Comparison of ENCODE assay signal across 23 mouse cellular contexts in genomic region chr7:117134869-117135268, GRCm38 (mm10).
DNase-seq lines count a peak whose midpoint lies in the region; ATAC-seq and TF ChIP-seq lines count a peak whose summit lies in the region.
"Had no signal": no experiment of that assay in that cellular context is flagged by ENCODE, and none has a peak within 500 bp of the region (broad histone marks: within the 10 kb centered on the region; RNA-seq: fewer than 3 reads in every experiment).

No protein-coding gene starts in this region.

- no peaks in the 10 kb centered on the region for H3K36me3 ChIP-seq in forebrain, embryonic 14.5 days (ENCODE audit: control insufficient read depth, insufficient read depth, low read length)
- H3K36me3 ChIP-seq in forebrain, embryonic 11.5 days (ENCODE audit: control insufficient read depth, insufficient read depth, low read length): no peaks in the 10 kb centered on the region
- H3K36me3 ChIP-seq in forebrain, postnatal 0 days (ENCODE audit: insufficient read depth): no peaks in the 10 kb centered on the region
- no peaks in the 10 kb centered on the region for H3K36me3 ChIP-seq in forebrain, embryonic 10.5 days (replicated peaks)
- H3K36me3 ChIP-seq in CH12.LX (replicated peaks in 1 of 2; ENCODE audit: control insufficient read depth in 1 of 2, insufficient read depth in 1 of 2, low read length in 1 of 2) (no peaks in the 10 kb centered on the region), ES-E14 (ENCODE audit: control insufficient read depth, insufficient read depth, low read length, poor library complexity, severe bottlenecking) (no peaks in the 10 kb centered on the region)
- no peaks in the 10 kb centered on the region for H3K36me3 ChIP-seq in midbrain, embryonic 10.5 days
- H3K36me3 ChIP-seq: G1E had no signal

- in situ Hi-C loops in CH12.LX (cut with MboI; ENCODE audit: low pct_ligation_motif_present, low pct_unique_long_range_greater_than_20kb, low sequenced_read_pairs): no loop called here
- in situ Hi-C loops in ES-E14 (cut with MboI; ENCODE audit: low sequenced_read_pairs in 2 of 2, unreplicated experiment in 2 of 2): no loop called here

- no peak for TF ChIP-seq EP300 in CH12.LX (IDR thresholded peaks at IDR 0.05; ENCODE audit: low read length)

- ATAC-seq in forebrain, embryonic 14.5 days: no peak
- ATAC-seq in forebrain, embryonic 11.5 days (replicated peaks; ENCODE audit: low FRiP score): no peak
- no peak for ATAC-seq in forebrain, postnatal 0 days
- ATAC-seq: activated CD4-positive, CD25-positive, alpha-beta regulatory T cell, adult 4 months; CD4-positive, CD25-positive, alpha-beta regulatory T cell, adult 4 months; Patski had no signal

- H3K9ac ChIP-seq in forebrain, embryonic 14.5 days (ENCODE audit: low read length): no peak overlapping the region
- H3K9ac ChIP-seq in forebrain, embryonic 11.5 days (ENCODE audit: low read length): no peak overlapping the region
- H3K9ac ChIP-seq in forebrain, postnatal 0 days: no peak overlapping the region
- H3K9ac ChIP-seq in CH12.LX (ENCODE audit: insufficient read depth, low read depth): no peak overlapping the region
- H3K9ac ChIP-seq in ES-E14 (ENCODE audit: insufficient read depth, low read depth, low read length, poor library complexity, severe bottlenecking): no peak overlapping the region

- peaks cover 13% of the 10 kb centered on the region for H3K4me1 ChIP-seq in forebrain, embryonic 14.5 days (ENCODE audit: control insufficient read depth, insufficient read depth, low read length)
- peaks cover 8% of the 10 kb centered on the region for H3K4me1 ChIP-seq in forebrain, embryonic 11.5 days (replicated peaks; ENCODE audit: control insufficient read depth, insufficient read depth, low read length)
- peaks cover 11% of the 10 kb centered on the region for H3K4me1 ChIP-seq in forebrain, postnatal 0 days (ENCODE audit: insufficient read depth)
- peaks cover 19% of the 10 kb centered on the region for H3K4me1 ChIP-seq in forebrain, embryonic 10.5 days
- peaks cover 0 to 5% of the 10 kb centered on the region in 2 experiments; a peak in 2 of 4 replicates for H3K4me1 ChIP-seq in CH12.LX (ENCODE audit: control insufficient read depth in 1 of 2, insufficient read depth in 2 of 2)
- no peaks in the 10 kb centered on the region for H3K4me1 ChIP-seq in ES-E14 (ENCODE audit: control insufficient read depth in 2 of 2, insufficient read depth in 2 of 2, low read length in 2 of 2, poor library complexity in 1 of 2)
- H3K4me1 ChIP-seq in midbrain, embryonic 10.5 days: peaks cover 20% of the 10 kb centered on the region

- no peaks in the 10 kb centered on the region for H3K9me3 ChIP-seq in forebrain, embryonic 14.5 days (replicated peaks; ENCODE audit: control insufficient read depth, low read length)
- no peaks in the 10 kb centered on the region for H3K9me3 ChIP-seq in forebrain, embryonic 11.5 days (ENCODE audit: control insufficient read depth, low read length)
- H3K9me3 ChIP-seq in forebrain, postnatal 0 days (ENCODE audit: low read length): no peaks in the 10 kb centered on the region
- H3K9me3 ChIP-seq in forebrain, embryonic 10.5 days: no peaks in the 10 kb centered on the region
- H3K9me3 ChIP-seq in CH12.LX (replicated peaks; ENCODE audit: low read length) (peaks cover 2% of the 10 kb centered on the region), ES-E14 (ENCODE audit: control insufficient read depth, insufficient read depth, low read depth, low read length) (no peaks in the 10 kb centered on the region)
- no peaks in the 10 kb centered on the region for H3K9me3 ChIP-seq in midbrain, embryonic 10.5 days (replicated peaks)

- TF ChIP-seq CTCF in forebrain, postnatal 0 days (IDR thresholded peaks at IDR 0.05; ENCODE audit: low read depth): no peak
- no peak for TF ChIP-seq CTCF in CH12.LX (conservative IDR thresholded peaks at IDR 0.05 in 1 of 2, IDR thresholded peaks at IDR 0.05 in 1 of 2; ENCODE audit: low read depth in 2 of 2, low read length in 2 of 2)

- DNase-seq in forebrain, embryonic 14.5 days (ENCODE audit: low spot score): peak; percentile 32
- no peak for DNase-seq in forebrain, embryonic 11.5 days (ENCODE audit: low spot score)
- DNase-seq in forebrain, postnatal 0 days: peak; percentile 20
- DNase-seq in forebrain, embryonic 10.5 days (ENCODE audit: extremely low spot score, low spot score): no peak
- no peak for DNase-seq in CH12.LX (ENCODE audit: extremely low read depth)
- no peak for DNase-seq in ES-E14 (ENCODE audit: low read depth, low spot score)
- DNase-seq in midbrain, embryonic 10.5 days (ENCODE audit: low spot score): no peak
- DNase-seq in right cerebral cortex, postnatal 4 days: no peak
- DNase-seq: adrenal gland, adult 2 months; adrenal gland, adult 8-10 months; adrenal gland, postnatal 10 days; adrenal gland, postnatal 14 days; adrenal gland, postnatal 25 days; adrenal gland, postnatal 36 days; B cell, adult 2 months; cerebellum, adult 11 months; cerebellum, adult 11-12 months; cerebellum, adult 18-20 months; cerebellum, adult 2 months had no signal

- no peak overlapping the region for H3K4me3 ChIP-seq in forebrain, embryonic 14.5 days (ENCODE audit: low read depth, low read length)
- H3K4me3 ChIP-seq in forebrain, embryonic 11.5 days (ENCODE audit: low read depth, low read length): no peak overlapping the region
- H3K4me3 ChIP-seq in forebrain, postnatal 0 days (ENCODE audit: low read depth, low read length): no peak overlapping the region
- H3K4me3 ChIP-seq in forebrain, embryonic 10.5 days: no peak overlapping the region
- H3K4me3 ChIP-seq in CH12.LX (replicated peaks in 1 of 3; ENCODE audit: low read depth in 2 of 3, low read length in 2 of 3, poor library complexity in 1 of 3): no peak overlapping the region
- H3K4me3 ChIP-seq in ES-E14 (ENCODE audit: insufficient read depth in 1 of 2, low read depth in 1 of 2, low read length in 2 of 2, poor library complexity in 1 of 2, severe bottlenecking in 1 of 2): no peak overlapping the region
- H3K4me3 ChIP-seq in midbrain, embryonic 10.5 days: no peak overlapping the region

- H3K27me3 ChIP-seq in forebrain, embryonic 14.5 days (replicated peaks; ENCODE audit: control insufficient read depth, insufficient read depth, low read length): no peaks in the 10 kb centered on the region
- H3K27me3 ChIP-seq in forebrain, embryonic 11.5 days (ENCODE audit: control insufficient read depth, insufficient read depth, low read length): no peaks in the 10 kb centered on the region
- H3K27me3 ChIP-seq in forebrain, postnatal 0 days (ENCODE audit: insufficient read depth, low read length): no peaks in the 10 kb centered on the region
- H3K27me3 ChIP-seq in forebrain, embryonic 10.5 days (ENCODE audit: poor library complexity, severe bottlenecking): no peaks in the 10 kb centered on the region
- H3K27me3 ChIP-seq in CH12.LX (replicated peaks): no peaks in the 10 kb centered on the region
- no peaks in the 10 kb centered on the region for H3K27me3 ChIP-seq in midbrain, embryonic 10.5 days (ENCODE audit: low read depth, poor library complexity, severe bottlenecking)
- H3K27me3 ChIP-seq: Patski had no signal

- no peak for TF ChIP-seq RAD21 in CH12.LX (IDR thresholded peaks at IDR 0.05; ENCODE audit: low read depth, low read length)

- WGBS in forebrain, embryonic 14.5 days: 88% methylated on average over 1 of the region's 1 CpGs
- WGBS in forebrain, embryonic 11.5 days: 88% methylated on average over 1 of the region's 1 CpGs
- 100% methylated on average over 1 of the region's 1 CpGs for WGBS in forebrain, postnatal 0 days
- WGBS in forebrain, embryonic 10.5 days: 90% methylated on average over 1 of the region's 1 CpGs
- WGBS in midbrain, embryonic 10.5 days: 96% methylated on average over 1 of the region's 1 CpGs

- H3K4me2 ChIP-seq in forebrain, embryonic 14.5 days (ENCODE audit: low read length): no peak overlapping the region
- no peak overlapping the region for H3K4me2 ChIP-seq in forebrain, embryonic 11.5 days (ENCODE audit: low read depth, low read length, severe bottlenecking)
- no peak overlapping the region for H3K4me2 ChIP-seq in forebrain, postnatal 0 days (ENCODE audit: low read depth)
- H3K4me2 ChIP-seq in CH12.LX (ENCODE audit: insufficient read depth, low read depth, poor library complexity, severe bottlenecking): no peak overlapping the region

- no peaks in the 10 kb centered on the region for H3K79me2 ChIP-seq in CH12.LX (replicated peaks; ENCODE audit: control insufficient read depth, extremely low read depth, insufficient read depth, poor library complexity, severe bottlenecking)

- dilution Hi-C loops in CH12.LX (cut with MboI; ENCODE audit: extremely low pct_ligation_motif_present, extremely low pct_unique_long_range_greater_than_20kb, low sequenced_read_pairs): no loop called here

- TF ChIP-seq POLR2A in CH12.LX (IDR thresholded peaks at IDR 0.05; ENCODE audit: low read depth, low read length): no peak

- no peak overlapping the region for H3K27ac ChIP-seq in forebrain, embryonic 14.5 days (ENCODE audit: low read depth, low read length)
- no peak overlapping the region for H3K27ac ChIP-seq in forebrain, embryonic 11.5 days (ENCODE audit: low read depth, low read length)
- H3K27ac ChIP-seq in forebrain, postnatal 0 days (ENCODE audit: low read depth, low read length): no peak overlapping the region
- H3K27ac ChIP-seq in forebrain, embryonic 10.5 days: no peak overlapping the region
- no peak overlapping the region for H3K27ac ChIP-seq in CH12.LX (ENCODE audit: insufficient read depth, low read depth)
- no peak overlapping the region for H3K27ac ChIP-seq in ES-E14 (ENCODE audit: insufficient read depth, low read depth, low read length, poor library complexity, severe bottlenecking)
- no peak overlapping the region for H3K27ac ChIP-seq in midbrain, embryonic 10.5 days (replicated peaks)

TF ChIP-seq in CH12.LX, 34 proteins besides CTCF, POLR2A, EP300 and RAD21:
- TF ChIP-seq HCFC1 (IDR thresholded peaks at IDR 0.05; ENCODE audit: low read depth, low read length): peak; percentile 50; the same call in 1 of the 2 replicates
- TF ChIP-seq ZNF384 (IDR thresholded peaks at IDR 0.05; ENCODE audit: low read depth, low read length): no peak

TF ChIP-seq in ES-E14, 5 proteins besides CTCF, POLR2A, EP300 and RAD21:
- TF ChIP-seq HCFC1 (IDR thresholded peaks at IDR 0.05; ENCODE audit: borderline replicate concordance, insufficient read depth, low read length): peak; percentile 65; the same call in 1 of the 2 replicates
- no peak for TF ChIP-seq ZNF384 (IDR thresholded peaks at IDR 0.05; ENCODE audit: low read depth, low read length)

Comparison
In these comparisons a context has a peak if more than half of its experiments do, and no peak if none do; other contexts are left out.
1. DNase-seq: peak in forebrain, embryonic 14.5 days (single experiment) and forebrain, postnatal 0 days (single experiment); none in forebrain, embryonic 11.5 days (single experiment), forebrain, embryonic 10.5 days (single experiment), CH12.LX (single experiment), ES-E14 (single experiment), midbrain, embryonic 10.5 days (single experiment) and right cerebral cortex, postnatal 4 days (single experiment).